Mouse (Mus musculus): ENCODE data around the gene Agbl4.

The Agbl4 gene

GRCm38 (mm10) chr4:111510129-111510528 is 1112.7 kb downstream of the Agbl4 start:
- no peak for DNase-seq

GRCm38 (mm10) chr4:111513921-111514320 is 1116.5 kb downstream of the Agbl4 start:
- no peak for DNase-seq

- no peak for DNase-seq
These were observed 1118.7 kb downstream of the Agbl4 start for GRCm38 (mm10) chr4:111516136-111516535.

GRCm38 (mm10) chr4:111517063-111517792 is 1119.8 kb downstream of the Agbl4 start:
- no peak for DNase-seq

GRCm38 (mm10) chr4:111518191-111518590 is 1120.7 kb downstream of the Agbl4 start:
- DNase-seq, result no peak

- DNase-seq, result no peak
These were observed 1121.8 kb downstream of the Agbl4 start for GRCm38 (mm10) chr4:111519267-111519666.

- DNase-seq, result no peak
These were observed 1122.5 kb downstream of the Agbl4 start for GRCm38 (mm10) chr4:111520006-111520405.

- no peak for DNase-seq
These were observed 1125.5 kb downstream of the Agbl4 start for GRCm38 (mm10) chr4:111522974-111523373.

GRCm38 (mm10) chr4:111528961-111529360 is 1131.5 kb downstream of the Agbl4 start:
- DNase-seq, result no peak

GRCm38 (mm10) chr4:111529996-111530395 is 1132.5 kb downstream of the Agbl4 start:
- no peak for DNase-seq

GRCm38 (mm10) chr4:111530537-111530936 is 1133.1 kb downstream of the Agbl4 start:
- DNase-seq, result no peak

GRCm38 (mm10) chr4:111544684-111545083 is 1147.2 kb downstream of the Agbl4 start:
- DNase-seq, result no peak

- DNase-seq, result no peak
These were observed 1148.5 kb downstream of the Agbl4 start for GRCm38 (mm10) chr4:111546009-111546408.

- DNase-seq, result no peak
These were observed 1158.0 kb downstream of the Agbl4 start for GRCm38 (mm10) chr4:111555426-111555825.

GRCm38 (mm10) chr4:111577087-111577773 is 1179.8 kb downstream of the Agbl4 start:
- peak; percentile 57 for DNase-seq

- DNase-seq, result no peak
These were observed 1181.8 kb downstream of the Agbl4 start for GRCm38 (mm10) chr4:111579115-111579862.

- DNase-seq, result peak; percentile 35
These were observed 1182.4 kb downstream of the Agbl4 start for GRCm38 (mm10) chr4:111579863-111580224.

- DNase-seq, result no peak
These were observed 1182.8 kb downstream of the Agbl4 start for GRCm38 (mm10) chr4:111580239-111580638.

GRCm38 (mm10) chr4:111583562-111584237 is 1186.2 kb downstream of the Agbl4 start:
- DNase-seq, result no peak

- no peak for DNase-seq
These were observed 1186.8 kb downstream of the Agbl4 start for GRCm38 (mm10) chr4:111584286-111584685.

- DNase-seq, result no peak
These were observed 1190.8 kb downstream of the Agbl4 start for GRCm38 (mm10) chr4:111588211-111588610.

GRCm38 (mm10) chr4:111589467-111590170 is 1192.2 kb downstream of the Agbl4 start:
- no peak for DNase-seq
